Mouse (Mus musculus) cortical plate, adult 2 months (tissue): ENCODE data around the gene Foxj3.

Source experiments
- CTCF ChIP-seq: fragments of 200-500 bp; IDR thresholded peaks from 2 replicates; pipeline ENCODE4 v1.5.1; 2011; ENCODE audit warnings: mild to moderate bottlenecking, control low read depth, low read length; ENCODE audit not compliant: insufficient read depth; ENCODE audit errors: extremely low read depth
- POLR2A ChIP-seq: fragments of 200-500 bp; IDR thresholded peaks from 2 replicates; pipeline ENCODE4 v1.6.1; 2011; ENCODE audit warnings: mild to moderate bottlenecking, low read length, control low read depth; ENCODE audit not compliant: insufficient read depth; ENCODE audit errors: extremely low read depth

DNA sequence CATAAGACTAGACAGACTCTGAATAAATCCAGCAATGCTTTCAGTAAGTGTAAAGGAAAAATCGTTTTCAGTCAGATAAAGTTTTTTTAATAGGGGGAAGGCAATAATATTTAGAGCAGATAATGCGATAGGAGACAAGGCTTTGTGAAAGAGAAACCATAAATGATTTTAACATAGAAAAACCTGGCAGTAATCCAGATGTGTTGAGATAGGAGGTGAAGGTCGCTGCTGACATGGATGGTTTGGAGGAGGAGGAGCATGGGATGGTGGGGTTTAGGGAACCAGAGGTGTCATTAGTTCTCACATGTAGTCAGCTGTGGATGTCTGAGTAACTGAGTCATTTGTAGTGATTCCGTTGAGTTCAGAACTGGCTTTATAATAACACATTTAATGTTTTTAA lies 77.9 kb downstream of the Foxj3 start:
- TF ChIP-seq CTCF (no peak), POLR2A (no peak)
